Mouse (Mus musculus) lung, postnatal 0 days (tissue): ENCODE results near the gene Pon3. TPM values are rescaled to one million over a fixed set of nuclear protein-coding genes. Genes with fewer than 3 reads are reported as not detected.
A peak's percentile ranks its signal among the peaks of the same experiment; 100 is the strongest.

Source experiments
- ATAC-seq: fragments of 200-750 bp; cut with Nextera tagmentation; 2 replicates; pipeline ENCODE4 v1.8.0; 2017; ENCODE audit warnings: moderate library complexity
- DNase-seq: peaks from one replicate; pipeline ENCODE4 v3.0.0-alpha.2; 2016; ENCODE audit warnings: low spot score
- H3K27ac ChIP-seq: fragments of 300-500 bp; sonication (generic); 2 replicates; pipeline ENCODE4 v1.5.1; 2014; ENCODE audit warnings: antibody characterized with exemption, mild to moderate bottlenecking, low read length, mixed read lengths
- H3K27me3 ChIP-seq: fragments of 300-500 bp; sonication (generic); replicated peaks from 2 replicates; pipeline ENCODE4 v1.6.1; 2014; ENCODE audit warnings: low read length, mixed read lengths; ENCODE audit not compliant: insufficient read depth
- H3K36me3 ChIP-seq: fragments of 300-500 bp; sonication (generic); 2 replicates; pipeline ENCODE4 v1.6.1; 2014; ENCODE audit warnings: low read length, mixed read lengths; ENCODE audit not compliant: insufficient read depth
- H3K4me1 ChIP-seq: fragments of 300-500 bp; sonication (generic); 2 replicates; pipeline ENCODE4 v1.6.1; 2014; ENCODE audit warnings: antibody characterized with exemption, low read depth, low read length, mixed read lengths; ENCODE audit not compliant: insufficient read depth
- H3K4me2 ChIP-seq: fragments of 300-500 bp; sonication (generic); replicated peaks from 2 replicates; pipeline ENCODE4 v1.6.1; 2014; ENCODE audit warnings: low read depth, mild to moderate bottlenecking, low read length, moderate library complexity, mixed read lengths
- H3K4me3 ChIP-seq: fragments of 300-500 bp; sonication (generic); 2 replicates; pipeline ENCODE4 v1.5.1; 2014; ENCODE audit warnings: low read depth, low read length
- H3K9ac ChIP-seq: fragments of 300-500 bp; sonication (generic); replicated peaks from 2 replicates; pipeline ENCODE4 v1.6.1; 2014; ENCODE audit warnings: low read depth, mild to moderate bottlenecking
- H3K9me3 ChIP-seq: fragments of 300-500 bp; sonication (generic); 2 replicates; pipeline ENCODE4 v1.6.1; 2016; ENCODE audit warnings: low read length, mixed read lengths
- CTCF ChIP-seq: IDR thresholded peaks from 2 replicates; pipeline ENCODE4 v1.5.1; 2016; ENCODE audit warnings: antibody characterized with exemption, mild to moderate bottlenecking
- EP300 ChIP-seq: IDR thresholded peaks from 2 replicates; pipeline ENCODE4 v1.6.1; 2016; ENCODE audit warnings: antibody characterized with exemption, mild to moderate bottlenecking, control low read depth
- WGBS: fragments of 180-500 bp; shearing (Covaris S2); extraction: QIAGEN DNeasy Blood & Tissue Kit; methylation state at CpG from one replicate; pipeline ENCODE4 v1.1.7; 2014; 5-methylcytosine and 5-hydroxymethylcytosine counted together
- polyA plus RNA-seq: library from polyadenylated mRNA; unstranded; fragments of >200 nt; fragmentation: Nextera tagmentation; extraction: Ambion mirVana; gene quantifications from 2 replicates; pipeline ENCODE4 v1.2.1, GENCODE M21; 2015

The Pon3 gene
- polyA plus RNA-seq, 1 experiment from 2014 or later: 143 TPM

- DNase-seq (no peak), ATAC-seq (no peak)
- WGBS: 75% methylated on average over 4 of the region's 4 CpGs
- Histone ChIP-seq H3K36me3 (no peaks in the 10 kb centered on the region), H3K4me2 (no peak overlapping the region), H3K9ac (no peak overlapping the region), H3K27ac (no peak overlapping the region), H3K27me3 (no peaks in the 10 kb centered on the region), H3K4me1 (peaks cover 6% of the 10 kb centered on the region; the same call in 1 of the 2 replicates), H3K4me3 (no peak overlapping the region), H3K9me3 (no peaks in the 10 kb centered on the region)
- TF ChIP-seq EP300 (no peak), CTCF (no peak)
These were observed 65.3 kb downstream of the Pon3 start for GRCm38 (mm10) chr6:5190761-5191160.

- WGBS: 25% methylated on average over 4 of the region's 4 CpGs
- ATAC-seq: peak; percentile 81
- Histone ChIP-seq H3K4me2 (no peak overlapping the region), H3K27ac (peak overlapping the region; percentile 20; the same call in 1 of the 2 replicates), H3K9me3 (no peaks in the 10 kb centered on the region), H3K27me3 (no peaks in the 10 kb centered on the region), H3K9ac (no peak overlapping the region), H3K4me1 (peaks cover 6% of the 10 kb centered on the region; the same call in 1 of the 2 replicates), H3K36me3 (no peaks in the 10 kb centered on the region), H3K4me3 (no peak overlapping the region)
- TF ChIP-seq EP300 (no peak), CTCF (no peak)
- peak; percentile 89 for DNase-seq
These were observed 66.6 kb downstream of the Pon3 start for GRCm38 (mm10) chr6:5189507-5189906.

GRCm38 (mm10) chr6:5188938-5189337, 67.1 kb downstream of the Pon3 start:
- ATAC-seq (no peak), DNase-seq (no peak)
- peak overlapping the region; percentile 20; the same call in 1 of the 2 replicates for H3K27ac ChIP-seq
- no peak for TF ChIP-seq CTCF
- no peak for TF ChIP-seq EP300
- WGBS: 55% methylated on average over 6 of the region's 6 CpGs
- H3K4me3 ChIP-seq: no peak overlapping the region
- no peak overlapping the region for H3K4me2 ChIP-seq
- peaks cover 6% of the 10 kb centered on the region; the same call in 1 of the 2 replicates for H3K4me1 ChIP-seq
- no peaks in the 10 kb centered on the region for H3K36me3 ChIP-seq
- no peaks in the 10 kb centered on the region for H3K27me3 ChIP-seq
- no peaks in the 10 kb centered on the region for H3K9me3 ChIP-seq
- no peak overlapping the region for H3K9ac ChIP-seq

GRCm38 (mm10) chr6:5188036-5188435, 68.0 kb downstream of the Pon3 start:
- no peak overlapping the region for H3K27ac ChIP-seq
- H3K36me3 ChIP-seq: no peaks in the 10 kb centered on the region
- no peaks in the 10 kb centered on the region for H3K9me3 ChIP-seq
- no peak overlapping the region for H3K9ac ChIP-seq
- peaks cover 6% of the 10 kb centered on the region; the same call in 1 of the 2 replicates for H3K4me1 ChIP-seq
- no peak for ATAC-seq
- TF ChIP-seq EP300: no peak
- no peak for DNase-seq
- H3K27me3 ChIP-seq: no peaks in the 10 kb centered on the region
- no peak overlapping the region for H3K4me3 ChIP-seq
- whole genome bisulfite sequencing: 80% methylated on average over 5 of the region's 5 CpGs
- H3K4me2 ChIP-seq: no peak overlapping the region

DNA sequence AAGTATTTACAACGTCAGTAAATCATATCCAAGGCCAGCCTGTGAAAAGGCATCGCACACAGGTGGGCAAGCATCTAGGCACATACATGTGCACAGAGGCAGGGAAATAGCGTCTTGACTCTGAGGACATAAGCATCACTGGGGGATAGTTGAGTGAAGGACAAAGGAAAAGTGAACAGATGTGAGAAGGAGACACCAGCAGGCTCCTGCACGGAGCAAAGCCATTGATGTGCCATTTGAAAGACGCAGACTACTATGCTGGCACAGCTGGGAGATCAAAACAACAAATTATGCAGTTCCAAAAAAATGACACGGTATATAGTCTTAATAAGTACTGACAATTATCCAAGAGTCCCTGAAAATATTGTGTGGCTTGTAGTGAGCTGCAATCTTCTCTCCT, 68.5 kb downstream of the Pon3 start:
- ATAC-seq: no peak
- H3K4me3 ChIP-seq: no peak overlapping the region
- no peak for DNase-seq
- no peak overlapping the region for H3K27ac ChIP-seq
- H3K4me1 ChIP-seq: peaks cover 6% of the 10 kb centered on the region; the same call in 1 of the 2 replicates
- H3K27me3 ChIP-seq: no peaks in the 10 kb centered on the region
- H3K36me3 ChIP-seq: no peaks in the 10 kb centered on the region
- no peaks in the 10 kb centered on the region for H3K9me3 ChIP-seq
- WGBS: 85% methylated on average over 6 of the region's 6 CpGs
- H3K4me2 ChIP-seq: no peak overlapping the region
- H3K9ac ChIP-seq: no peak overlapping the region
- TF ChIP-seq CTCF (no peak), EP300 (no peak)

GRCm38 (mm10) chr6:5186229-5186950, 69.7 kb downstream of the Pon3 start:
- H3K27ac ChIP-seq: no peak overlapping the region
- no peak overlapping the region for H3K4me2 ChIP-seq
- no peaks in the 10 kb centered on the region for H3K36me3 ChIP-seq
- WGBS: 69% methylated on average over 7 of the region's 7 CpGs
- no peak for TF ChIP-seq EP300
- no peak for TF ChIP-seq CTCF
- H3K4me3 ChIP-seq: no peak overlapping the region
- H3K4me1 ChIP-seq: peaks cover 6% of the 10 kb centered on the region; the same call in 1 of the 2 replicates
- H3K27me3 ChIP-seq: no peaks in the 10 kb centered on the region
- no peak overlapping the region for H3K9ac ChIP-seq
- no peaks in the 10 kb centered on the region for H3K9me3 ChIP-seq
- no peak for ATAC-seq
- no peak for DNase-seq
